Mouse (Mus musculus) left cerebral cortex, adult 9 months (tissue): ENCODE results near the gene Gatc.
"Not testable (repeated sequence)": the region's sequence is repeated elsewhere in the genome, so short reads cannot be mapped to it uniquely, and the experiment has no call there.

ENCODE experiments used
- DNase-seq, 2 experiments: peaks; one replicate each; pipeline ENCODE4 v3.0.0; 2022; ENCODE audit warnings: low spot score in 2 of 2

The Gatc gene

DNA sequence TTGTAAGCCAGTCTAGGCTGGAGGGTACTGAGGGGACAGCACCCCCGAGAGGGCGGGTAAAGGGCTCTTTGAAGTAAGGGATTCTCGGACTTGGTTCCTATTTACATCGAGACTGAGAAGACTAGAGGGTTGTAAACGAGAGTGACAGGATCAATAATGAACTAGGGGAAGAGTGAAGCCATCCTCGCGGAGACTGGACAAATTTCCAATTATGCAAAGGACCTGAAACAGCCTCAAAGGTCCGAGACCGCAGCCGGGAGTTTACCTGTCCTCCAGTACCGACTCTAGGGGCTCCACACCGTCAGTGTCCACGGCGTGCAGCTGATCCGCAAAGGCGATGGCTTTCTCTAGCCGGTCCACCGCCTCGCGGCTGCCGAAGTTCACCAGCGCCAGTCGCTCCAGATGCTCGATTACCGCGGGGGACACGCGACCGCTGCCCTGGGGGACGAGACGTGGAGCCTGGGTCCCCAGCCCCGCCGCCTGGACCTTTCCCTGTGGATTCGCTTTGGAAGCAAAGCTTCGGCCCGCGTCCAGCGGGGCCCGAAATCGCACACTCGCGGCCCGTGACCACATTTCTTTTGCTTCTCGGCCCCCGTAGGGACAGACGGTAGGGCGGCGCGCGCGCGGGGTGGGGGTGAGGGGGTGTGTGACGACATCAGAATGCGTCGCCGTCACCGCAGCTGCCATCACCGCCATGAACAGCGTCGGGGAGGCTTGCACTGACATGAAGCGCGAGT, at the start of gene Gatc, which contains the start of gene Triap1:
Gene Gatc (minus strand): TSS at position 602 of the 737 bp plus-strand sequence.
Gene Triap1 (plus strand): TSS at position 649 of the 737 bp plus-strand sequence.
- DNase-seq: peak; percentile 59 to 87

DNA sequence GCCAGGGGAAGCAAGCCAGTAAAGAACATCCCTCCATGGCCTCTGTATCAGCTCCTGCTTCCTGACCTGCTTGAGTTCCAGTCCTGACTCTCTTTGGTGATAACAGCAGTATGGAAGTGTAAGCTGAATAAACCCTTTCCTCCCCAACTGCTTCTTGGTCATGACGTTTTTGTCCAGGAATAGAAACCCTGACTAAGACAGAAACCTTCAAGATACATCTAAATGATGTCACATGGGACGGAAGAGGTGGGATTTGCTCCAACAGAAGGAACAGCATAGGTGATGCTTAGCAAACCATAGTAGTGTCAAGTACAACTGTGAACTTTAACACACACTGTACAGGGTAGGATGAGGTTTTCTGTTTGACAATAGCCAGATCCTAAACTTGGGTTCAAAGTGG, 37.9 kb upstream of the Gatc start:
- not testable (repeated sequence) for DNase-seq

DNA sequence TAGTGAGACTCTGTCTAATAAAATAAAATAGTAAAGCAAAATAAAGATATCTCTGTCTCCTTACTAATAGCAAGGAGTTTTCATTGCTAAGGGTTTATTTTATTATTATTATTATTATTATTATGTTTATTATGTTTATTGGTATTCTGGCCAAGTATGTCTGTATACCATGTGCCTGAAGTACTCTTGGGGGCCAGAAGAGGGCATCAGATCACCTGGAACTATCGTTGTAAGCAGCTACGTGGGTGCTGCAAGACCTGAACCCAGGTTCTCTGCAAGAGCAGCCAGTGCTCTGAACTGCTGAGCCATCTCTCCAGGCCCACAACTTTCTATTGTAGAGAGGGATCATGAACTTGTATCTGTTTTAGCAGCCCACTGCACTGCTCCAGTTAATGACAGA, 34.5 kb upstream of the Gatc start:
- DNase-seq: no peak

GRCm38 (mm10) chr5:115374204-115374820, 33.3 kb upstream of the Gatc start:
- no peak for DNase-seq

DNA sequence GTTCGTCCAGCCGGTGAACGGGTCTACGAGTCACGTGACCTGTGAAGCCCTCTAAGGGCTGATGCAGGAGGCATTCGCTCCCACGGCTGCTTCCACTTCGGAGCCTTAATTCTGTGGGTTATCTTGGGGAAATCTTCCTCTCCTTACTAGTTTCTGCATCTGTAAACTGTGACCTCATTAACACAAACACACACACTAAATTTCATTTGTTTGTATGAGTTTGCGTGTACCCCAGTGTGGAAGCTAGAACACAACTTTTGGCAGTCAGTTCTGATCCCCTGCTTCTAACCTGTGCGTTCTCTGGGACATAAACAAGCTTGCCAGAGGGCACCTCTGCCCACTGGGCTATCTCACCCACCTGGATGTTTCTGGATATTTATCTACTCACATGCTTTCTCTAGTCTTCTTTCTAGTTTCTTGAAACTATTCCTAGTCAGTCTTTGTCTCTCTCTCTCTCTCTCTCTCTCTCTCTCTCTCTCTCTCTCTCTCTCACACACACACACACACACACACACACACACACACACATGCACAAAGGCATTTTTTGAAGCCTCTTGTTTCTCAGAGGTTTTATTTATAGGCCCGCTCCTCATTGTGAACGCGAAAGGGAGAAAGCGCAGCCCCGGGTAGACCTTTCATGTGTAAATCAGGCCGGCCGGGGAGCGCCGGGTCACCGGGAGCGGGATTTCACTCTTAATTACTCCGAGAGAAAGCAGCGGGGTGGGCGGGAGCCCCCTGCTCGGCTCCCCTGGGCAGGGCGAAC, 32.6 kb upstream of the Gatc start:
- peak in 1 of 2 experiments; percentile 33 for DNase-seq

DNA sequence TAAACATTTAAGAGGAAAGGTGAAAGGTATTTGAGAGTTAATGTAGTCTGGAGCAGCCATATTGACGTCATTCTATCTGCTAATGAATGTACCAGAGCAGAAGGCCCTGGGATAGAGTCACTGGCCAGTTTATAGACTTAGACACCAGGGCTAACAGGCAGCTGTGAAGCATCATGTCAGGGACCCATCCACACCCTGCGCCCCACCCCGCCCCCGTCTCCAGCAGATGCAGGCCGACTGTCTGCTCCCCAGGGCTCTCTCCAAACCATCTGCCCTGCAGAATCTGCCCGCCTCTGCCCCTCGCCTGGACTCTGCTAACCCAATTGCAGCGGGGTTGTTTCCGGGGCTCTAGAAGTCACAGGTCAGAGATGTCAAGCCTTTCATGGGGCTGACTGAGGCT, 30.8 kb upstream of the Gatc start:
- DNase-seq: no peak

GRCm38 (mm10) chr5:115364782-115365181, 23.8 kb upstream of the Gatc start:
- no peak for DNase-seq

- peak; percentile 59 to 81 for DNase-seq
These were observed 22.1 kb upstream of the Gatc start for GRCm38 (mm10) chr5:115362819-115363714.

DNA sequence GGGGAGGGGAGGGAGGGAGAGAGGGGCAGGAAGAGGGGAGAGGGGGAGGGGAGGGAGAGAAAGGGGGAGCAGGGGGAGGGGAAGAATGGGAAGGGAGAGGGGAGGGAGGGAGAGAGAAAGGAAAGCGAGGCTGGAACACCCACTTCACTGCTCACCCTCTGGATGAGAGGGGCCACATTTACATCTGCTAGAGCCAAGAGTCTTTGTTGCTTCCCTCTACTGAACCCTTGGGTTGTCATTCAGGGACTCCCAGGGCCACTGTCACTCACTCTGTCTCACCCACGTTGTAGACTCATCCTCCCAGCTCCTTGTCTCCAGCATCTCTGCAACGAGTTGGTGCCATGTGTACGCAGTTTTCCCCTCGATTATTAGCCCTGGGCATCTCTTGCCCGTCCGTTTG, 21.2 kb upstream of the Gatc start:
- DNase-seq: no peak

DNA sequence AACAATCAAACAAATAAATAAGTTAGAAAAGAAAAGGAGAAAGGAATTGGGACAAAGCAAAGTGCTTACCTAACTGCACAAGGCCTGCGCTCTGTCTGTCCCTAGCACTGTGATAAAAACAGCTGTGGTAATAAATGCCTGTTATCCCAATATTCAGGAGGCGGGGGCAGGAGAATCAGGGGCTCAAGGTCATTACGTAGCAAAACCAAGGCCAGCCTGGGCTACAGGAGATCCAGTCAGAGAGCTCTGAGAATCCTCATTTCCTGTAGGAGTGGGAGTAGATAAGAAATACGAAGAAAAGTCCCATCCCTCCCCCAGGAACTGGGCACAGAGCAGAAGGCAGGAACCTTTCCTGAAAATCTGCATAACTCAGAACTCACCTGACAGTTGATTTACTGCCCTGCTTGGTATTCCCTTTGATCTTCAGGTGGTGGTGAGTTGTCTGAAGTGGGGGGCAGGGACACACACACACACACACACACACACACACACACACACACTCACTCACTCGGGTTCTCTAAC, 18.9 kb upstream of the Gatc start:
- DNase-seq: no peak

DNA sequence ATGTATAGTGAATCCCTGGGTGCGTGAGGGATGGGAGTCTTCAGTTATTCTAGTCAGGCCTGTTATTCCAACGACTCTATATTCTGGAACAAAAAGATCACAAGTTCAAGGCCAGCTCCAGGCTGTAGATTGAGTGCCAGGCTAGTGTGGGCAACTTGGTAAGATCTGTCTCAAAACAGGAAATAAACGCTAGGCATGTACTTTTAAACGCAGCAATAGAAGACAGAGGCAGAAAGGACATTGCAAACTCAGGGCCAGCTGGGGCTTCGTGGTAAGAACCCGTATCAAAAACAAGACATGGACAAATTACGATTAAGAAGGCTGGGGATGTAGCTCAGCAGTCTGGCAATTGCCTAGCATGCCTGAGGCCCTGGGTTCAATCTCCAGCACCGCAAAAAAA, 18.5 kb upstream of the Gatc start:
- DNase-seq: no peak

- peak in 1 of 2 experiments; percentile 81 for DNase-seq
These were observed 17.9 kb upstream of the Gatc start for GRCm38 (mm10) chr5:115358872-115359271.

DNA sequence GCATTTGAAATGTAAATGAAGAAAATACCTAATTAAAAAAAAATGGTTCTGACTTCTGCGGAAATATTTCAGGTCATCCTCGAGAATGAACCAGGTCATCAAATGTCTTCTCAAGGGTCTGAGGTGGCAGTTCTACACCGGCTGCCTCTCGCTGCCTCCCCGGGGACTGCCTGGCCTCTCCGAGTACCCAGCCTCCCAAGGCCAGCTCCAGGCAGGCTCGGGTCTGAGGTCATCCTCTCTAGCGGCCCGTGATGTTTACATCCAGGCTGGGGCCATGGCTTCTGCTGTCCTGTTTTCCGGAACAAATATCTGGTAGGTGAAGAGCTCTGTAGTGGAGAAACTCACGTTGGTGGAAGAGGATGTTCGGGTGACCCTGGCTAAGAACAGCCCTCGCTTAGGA, 14.1 kb upstream of the Gatc start:
- DNase-seq: no peak

- DNase-seq: no peak
These were observed 10.4 kb upstream of the Gatc start for GRCm38 (mm10) chr5:115351348-115351747.

- DNase-seq: no peak
These were observed 8.2 kb upstream of the Gatc start for GRCm38 (mm10) chr5:115349225-115349555.

- DNase-seq: peak; percentile 95 to 99
These were observed 7.7 kb upstream of the Gatc start, which contains the start of gene Cox6a1 for GRCm38 (mm10) chr5:115348546-115349224. Gene Cox6a1 (minus strand): TSS chr5:115348981.

DNA sequence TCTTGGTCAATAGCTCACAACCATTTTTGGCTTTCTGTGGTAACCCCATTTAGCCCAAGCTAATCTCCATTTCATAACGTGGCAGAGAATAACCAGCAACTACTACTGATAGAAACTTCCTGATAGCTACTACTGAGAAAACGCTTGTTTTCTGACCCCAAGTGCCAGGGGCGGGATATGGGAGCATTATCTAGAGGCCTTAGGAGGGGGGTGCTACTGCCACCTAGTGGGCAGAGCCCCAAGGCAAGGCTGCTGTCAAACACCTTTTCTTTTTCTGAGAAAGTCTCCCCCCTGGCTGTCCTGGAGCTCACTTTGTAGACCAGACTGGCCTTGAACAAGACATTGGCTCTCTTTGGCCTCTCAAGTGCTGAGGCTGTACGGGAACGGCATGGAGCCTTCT, 6.6 kb upstream of the Gatc start:
- DNase-seq: peak in 1 of 2 experiments; percentile 82

GRCm38 (mm10) chr5:115341314-115342165, 562 bp upstream of the Gatc start:
- DNase-seq: no peak

DNA sequence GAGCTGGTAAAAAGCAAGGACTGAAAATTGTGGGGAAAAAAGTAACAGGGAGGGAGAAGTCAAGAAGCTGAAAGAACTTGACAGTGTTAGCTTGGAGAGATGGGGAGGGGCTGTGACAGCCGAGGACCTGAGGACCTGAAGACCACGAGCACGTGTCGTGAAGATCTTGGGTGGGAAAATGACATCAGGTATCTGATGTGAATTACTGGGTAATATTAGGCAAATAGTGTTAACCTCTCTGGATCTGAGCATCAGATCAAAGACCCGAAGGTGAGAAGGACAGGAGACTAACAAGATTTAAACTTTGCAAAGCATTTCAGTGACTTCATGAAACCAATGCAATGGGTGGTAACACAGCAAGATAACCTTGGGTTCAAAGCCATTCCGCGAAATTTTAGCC, 971 bp downstream of the Gatc start:
- DNase-seq: no peak

DNA sequence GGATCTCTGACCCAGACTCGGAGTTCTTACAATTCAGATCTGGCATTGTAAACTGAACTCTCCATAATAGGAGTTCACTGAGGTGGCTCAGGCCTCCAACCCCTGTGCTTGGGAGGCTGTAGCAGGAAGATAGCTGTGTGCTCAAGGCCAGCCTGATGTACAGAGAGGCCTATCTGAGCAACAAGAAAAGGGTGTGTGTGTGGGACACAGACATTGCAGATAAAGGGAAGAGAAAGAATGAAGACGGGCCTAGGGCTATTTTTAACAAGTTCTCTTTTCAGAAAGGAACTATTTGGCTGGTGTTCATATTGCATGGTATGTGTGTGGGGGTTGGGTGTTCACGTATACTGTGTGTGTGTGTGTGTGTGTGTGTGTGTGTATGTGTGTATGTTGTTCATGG, 7.4 kb downstream of the Gatc start:
- DNase-seq: no peak
